ENCODE assay signal across 29 mouse cellular contexts in the genomic region with DNA sequence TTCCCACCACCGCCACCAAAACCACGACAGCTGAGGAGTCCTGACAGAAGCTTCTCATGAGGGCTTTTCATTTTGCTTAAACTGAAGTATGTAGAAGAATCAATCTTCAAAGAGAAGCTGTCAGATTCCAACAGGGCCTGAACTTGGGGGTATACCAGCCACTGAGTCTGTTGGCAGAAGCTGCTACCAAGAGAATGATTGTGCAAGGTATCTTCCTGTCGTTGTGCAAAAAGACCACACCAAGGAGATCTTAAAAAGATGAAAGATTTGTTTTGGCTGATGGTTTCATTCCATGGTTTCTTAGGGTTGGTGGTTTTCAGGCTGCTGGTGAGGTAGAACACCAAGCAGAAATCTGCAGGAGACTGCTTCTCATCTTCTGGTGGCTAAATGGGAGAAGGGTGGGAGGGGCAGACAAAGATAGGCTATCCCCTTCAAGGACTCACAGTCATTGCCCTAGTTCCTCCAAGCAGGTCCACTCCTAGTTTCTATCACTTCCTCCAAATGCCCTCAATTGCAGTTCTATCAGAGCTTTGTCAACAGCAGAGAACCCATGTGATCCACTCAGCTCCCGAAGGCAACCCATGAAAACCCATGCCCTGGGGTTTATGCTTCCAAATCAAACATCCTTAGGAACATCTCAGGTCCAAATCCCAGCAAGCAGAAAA.
"Had no signal": no experiment of that assay in that cellular context is flagged by ENCODE, and none has a peak within 500 bp of the region (broad histone marks: within the 10 kb centered on the region; RNA-seq: fewer than 3 reads in every experiment).

No protein-coding gene starts in this region.

- H3K36me3 ChIP-seq: embryonic facial prominence, embryonic 10.5 days; embryonic facial prominence, embryonic 12.5 days; embryonic facial prominence, embryonic 13.5 days; embryonic facial prominence, embryonic 15.5 days; forebrain, embryonic 10.5 days; forebrain, embryonic 12.5 days; forebrain, embryonic 15.5 days had no signal

- H3K9me3 ChIP-seq: embryonic facial prominence, embryonic 10.5 days; embryonic facial prominence, embryonic 12.5 days; embryonic facial prominence, embryonic 13.5 days; embryonic facial prominence, embryonic 15.5 days; forebrain, embryonic 10.5 days; forebrain, embryonic 12.5 days; forebrain, embryonic 13.5 days; forebrain, embryonic 15.5 days had no signal

- H3K4me1 ChIP-seq: embryonic facial prominence, embryonic 12.5 days; embryonic facial prominence, embryonic 13.5 days; embryonic facial prominence, embryonic 15.5 days; forebrain, embryonic 10.5 days; forebrain, embryonic 12.5 days had no signal

- ATAC-seq: forebrain, embryonic 13.5 days; forebrain, embryonic 14.5 days; forebrain, embryonic 15.5 days; forebrain, embryonic 16.5 days; forebrain, postnatal 0 days had no signal

- H3K27ac ChIP-seq: embryonic facial prominence, embryonic 10.5 days; embryonic facial prominence, embryonic 12.5 days; embryonic facial prominence, embryonic 13.5 days; embryonic facial prominence, embryonic 15.5 days; forebrain, embryonic 10.5 days; forebrain, embryonic 12.5 days; forebrain, embryonic 13.5 days; forebrain, embryonic 15.5 days; gastrocnemius, adult 2 months had no signal

- H3K27me3 ChIP-seq: embryonic facial prominence, embryonic 12.5 days; embryonic facial prominence, embryonic 13.5 days; embryonic facial prominence, embryonic 15.5 days; forebrain, embryonic 12.5 days; forebrain, embryonic 13.5 days; forebrain, embryonic 15.5 days had no signal

- DNase-seq: cerebellum, adult 18-20 months; cerebellum, adult 2 months; cerebellum, adult 8-10 months; cerebellum, adult 9-10 months; cerebellum, adult 9-11 months; cerebellum, postnatal 10 days; cerebellum, postnatal 14 days; cerebellum, postnatal 25 days; cerebellum, postnatal 36 days; embryo, embryonic 11 days; forebrain, postnatal 0 days; gastrocnemius, adult 2 months; gastrocnemius, postnatal 10 days; gastrocnemius, postnatal 14 days; gastrocnemius, postnatal 25 days; gastrocnemius, postnatal 36 days; heart, adult 11 months; heart, adult 18-20 months had no signal

- H3K4me3 ChIP-seq: embryonic facial prominence, embryonic 10.5 days; embryonic facial prominence, embryonic 12.5 days; embryonic facial prominence, embryonic 13.5 days; embryonic facial prominence, embryonic 15.5 days; erythroblast, embryonic 14.5 days; forebrain, embryonic 10.5 days; forebrain, embryonic 12.5 days; forebrain, embryonic 13.5 days; forebrain, embryonic 15.5 days; gastrocnemius, adult 2 months had no signal
